Mouse (Mus musculus) testis, adult 2 months (tissue): ENCODE measurements around the gene Bmpr2. TPM values are rescaled to one million over a fixed set of nuclear protein-coding genes. Genes with fewer than 3 reads are reported as not detected.

Experiments
- H3K27ac ChIP-seq: fragments of 200-500 bp; 2 replicates; pipeline ENCODE4 v1.5.1; 2012; ENCODE audit warnings: low read depth, low read length; ENCODE audit not compliant: control insufficient read depth, insufficient read depth
- H3K27me3 ChIP-seq: fragments of 200-500 bp; 2 replicates; pipeline ENCODE4 v1.6.1; 2012; ENCODE audit warnings: mild to moderate bottlenecking, low read length, moderate library complexity; ENCODE audit not compliant: control insufficient read depth, insufficient read depth
- H3K36me3 ChIP-seq: fragments of 200-500 bp; 2 replicates; pipeline ENCODE4 v1.6.1; 2012; ENCODE audit warnings: mild to moderate bottlenecking, low read length; ENCODE audit not compliant: control insufficient read depth, insufficient read depth
- H3K4me1 ChIP-seq: fragments of 200-500 bp; 2 replicates; pipeline ENCODE4 v1.6.1; 2012; ENCODE audit warnings: low read length; ENCODE audit not compliant: control insufficient read depth, insufficient read depth
- H3K4me3 ChIP-seq: fragments of 200-500 bp; 2 replicates; pipeline ENCODE4 v1.5.1; 2012; ENCODE audit warnings: low read depth, mild to moderate bottlenecking, low read length, moderate library complexity, mixed read lengths; ENCODE audit not compliant: control insufficient read depth
- CTCF ChIP-seq: fragments of 200-500 bp; IDR thresholded peaks from 2 replicates; pipeline ENCODE4 v1.5.1; 2012; ENCODE audit warnings: low read depth, mild to moderate bottlenecking, inconsistent platforms, low read length, moderate library complexity; ENCODE audit not compliant: control insufficient read depth, insufficient read depth, insufficient replicate concordance
- POLR2A ChIP-seq: fragments of 200-500 bp; IDR thresholded peaks from 2 replicates; pipeline ENCODE4 v1.6.1; 2012; ENCODE audit warnings: low read depth, mild to moderate bottlenecking, inconsistent platforms, low read length, moderate library complexity; ENCODE audit not compliant: control insufficient read depth
- polyA plus RNA-seq: library from polyadenylated mRNA; depleted of rRNA; stranded (reverse); fragments of >200 nt; gene quantifications from 2 replicates; pipeline ENCODE4 v1.2.3, GENCODE M21; 2012; rRNA removed

Bmpr2 gene
- polyA plus RNA-seq, 1 experiment: 1.8 TPM

DNA sequence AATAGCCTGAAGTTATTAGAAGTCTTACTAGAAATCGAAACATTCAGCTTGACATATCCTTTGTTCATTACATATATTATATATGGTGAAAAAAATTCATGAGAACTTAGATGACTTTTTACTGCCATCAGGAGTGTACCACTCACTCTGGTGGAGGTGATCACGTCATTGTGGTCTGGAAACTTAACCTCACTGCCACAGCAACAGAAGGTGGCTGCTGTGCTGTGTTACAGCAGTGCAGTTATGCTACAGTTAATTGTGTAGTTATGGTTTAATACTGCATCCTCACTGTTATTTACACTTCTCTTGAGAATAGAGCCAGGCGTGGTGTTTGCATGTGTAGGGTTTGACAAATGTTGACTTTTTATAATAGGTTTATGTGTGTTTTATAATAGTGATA is 154.2 kb downstream of the Bmpr2 start:
- Histone ChIP-seq H3K27ac (no peak overlapping the region), H3K4me3 (no peak overlapping the region), H3K4me1 (peaks cover 6% of the 10 kb centered on the region), H3K27me3 (no peaks in the 10 kb centered on the region), H3K36me3 (no peaks in the 10 kb centered on the region)
- TF ChIP-seq CTCF (no peak), POLR2A (no peak)

- H3K4me3 ChIP-seq: no peak overlapping the region
- TF ChIP-seq POLR2A: no peak
- no peak for TF ChIP-seq CTCF
These were observed 154.9 kb downstream of the Bmpr2 start for GRCm38 (mm10) chr1:59918075-59918474.

GRCm38 (mm10) chr1:59923201-59923600 is 160.0 kb downstream of the Bmpr2 start:
- no peak overlapping the region for H3K27ac ChIP-seq
- H3K4me3 ChIP-seq: no peak overlapping the region
- no peaks in the 10 kb centered on the region for H3K27me3 ChIP-seq
- H3K4me1 ChIP-seq: no peaks in the 10 kb centered on the region
- TF ChIP-seq POLR2A (no peak), CTCF (no peak)
- no peaks in the 10 kb centered on the region for H3K36me3 ChIP-seq

More at GRCm38 (mm10) chr1:59918075-59918474, 154.9 kb downstream of the Bmpr2 start:
- Histone ChIP-seq H3K4me1 (peaks cover 5% of the 10 kb centered on the region), H3K27ac (no peak overlapping the region), H3K27me3 (no peaks in the 10 kb centered on the region), H3K36me3 (no peaks in the 10 kb centered on the region)

DNA sequence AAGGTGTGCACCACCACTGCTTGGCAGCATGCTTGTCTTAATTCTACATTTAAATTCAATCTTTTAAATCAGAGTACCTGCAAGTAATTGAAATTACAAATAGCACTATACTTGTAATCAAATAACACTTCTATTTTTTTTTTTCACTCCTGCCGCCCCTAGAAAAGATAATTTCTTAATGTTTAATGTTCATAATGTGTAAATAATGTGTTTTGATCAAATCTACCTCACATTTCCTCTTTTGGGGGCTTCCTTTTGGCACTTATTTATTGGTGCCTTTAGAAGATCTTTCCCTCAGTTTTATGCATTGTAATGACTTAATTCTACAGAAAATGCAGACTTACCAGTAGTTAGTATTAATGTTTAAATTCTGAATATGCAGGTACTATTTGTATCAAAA is 160.5 kb downstream of the Bmpr2 start:
- H3K27me3 ChIP-seq: no peaks in the 10 kb centered on the region

DNA sequence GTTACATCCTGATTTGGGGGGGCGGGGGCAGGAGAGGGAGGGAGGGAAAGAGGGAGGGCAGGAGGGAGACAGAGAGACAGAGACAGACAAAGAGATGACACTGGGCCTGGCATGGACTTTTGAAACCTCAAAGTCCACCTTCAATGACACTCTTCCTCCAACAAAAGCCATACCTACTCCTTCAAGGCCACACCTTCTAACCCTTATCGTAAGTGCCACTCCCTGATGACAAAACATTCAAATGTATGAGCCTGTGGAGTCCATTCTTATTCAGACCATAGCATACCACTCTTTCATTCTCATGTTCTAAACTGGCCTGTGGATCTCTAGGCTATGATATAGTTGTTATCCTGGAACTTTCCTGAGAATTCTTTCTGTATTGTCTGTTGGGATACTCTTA is 161.2 kb downstream of the Bmpr2 start:
- H3K4me1 ChIP-seq: no peaks in the 10 kb centered on the region
- no peak for TF ChIP-seq POLR2A
- TF ChIP-seq CTCF: no peak
- H3K4me3 ChIP-seq: no peak overlapping the region
- H3K27ac ChIP-seq: no peak overlapping the region
- no peaks in the 10 kb centered on the region for H3K36me3 ChIP-seq
- no peaks in the 10 kb centered on the region for H3K27me3 ChIP-seq

More for the DNA sequence above, 160.5 kb downstream of the Bmpr2 start:
- TF ChIP-seq POLR2A (no peak), CTCF (no peak)
- Histone ChIP-seq H3K27ac (no peak overlapping the region), H3K4me3 (no peak overlapping the region), H3K36me3 (no peaks in the 10 kb centered on the region), H3K4me1 (no peaks in the 10 kb centered on the region)

DNA sequence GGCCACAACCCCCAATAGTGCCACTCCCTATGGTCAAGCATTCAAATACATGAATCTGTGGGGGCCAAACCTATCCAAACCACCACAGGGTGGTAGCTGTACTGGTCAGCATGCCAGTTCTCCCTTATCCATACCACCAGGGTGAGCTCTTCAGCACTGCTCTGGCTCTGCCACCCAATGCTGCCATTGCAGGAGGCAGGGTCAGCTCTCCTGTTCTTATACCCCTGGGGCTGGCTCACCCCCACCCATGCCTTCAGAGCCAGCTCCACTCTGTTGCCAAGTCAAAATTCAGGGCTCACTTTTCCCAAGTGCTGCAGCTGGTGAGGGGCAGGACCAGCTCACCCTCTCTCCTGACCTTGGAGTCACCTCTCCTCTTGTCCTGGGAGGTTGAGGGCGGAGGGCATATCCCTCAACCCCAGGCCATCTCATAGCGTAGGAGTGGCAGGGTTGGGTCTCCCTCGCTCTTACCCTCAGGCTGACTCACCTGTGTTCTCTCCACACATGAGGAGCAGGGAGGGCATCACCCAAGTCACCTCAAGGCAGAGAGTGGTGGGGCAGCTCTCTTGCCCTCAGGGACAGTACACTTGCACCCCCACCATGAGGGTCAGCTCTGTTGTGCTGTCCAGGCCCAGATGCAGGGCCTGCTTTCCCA is 162.9 kb downstream of the Bmpr2 start:
- no peak overlapping the region for H3K4me3 ChIP-seq
- no peaks in the 10 kb centered on the region for H3K4me1 ChIP-seq
- H3K36me3 ChIP-seq: no peaks in the 10 kb centered on the region
- TF ChIP-seq CTCF (no peak), POLR2A (no peak)
- no peak overlapping the region for H3K27ac ChIP-seq
- H3K27me3 ChIP-seq: no peaks in the 10 kb centered on the region

DNA sequence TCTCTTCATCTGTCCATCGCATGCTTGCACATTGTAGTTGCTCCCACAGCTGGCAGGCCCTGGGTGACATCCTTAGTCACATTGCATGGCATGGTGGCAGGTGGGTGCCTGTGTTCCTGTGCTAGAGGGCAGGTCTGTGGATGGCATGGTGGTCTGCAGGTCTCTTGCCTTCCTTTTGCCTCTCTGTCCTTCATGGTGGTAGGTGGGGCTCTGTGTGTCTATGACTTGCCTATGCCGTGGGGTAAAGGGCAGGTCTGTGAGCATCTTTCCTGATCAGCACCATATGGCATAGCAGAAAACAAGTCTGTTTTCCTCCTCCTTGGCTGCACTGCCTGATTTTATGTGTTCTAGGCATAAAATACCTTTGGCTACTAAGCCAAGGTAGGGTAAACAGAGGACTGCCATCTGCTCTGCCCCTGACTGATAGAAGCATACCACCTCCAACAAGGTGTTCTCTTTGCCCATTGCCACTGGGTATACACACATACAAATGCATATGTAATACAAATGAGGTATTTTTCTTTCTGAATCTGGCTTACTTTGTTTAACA is 164.0 kb downstream of the Bmpr2 start:
- TF ChIP-seq CTCF (no peak), POLR2A (no peak)
- Histone ChIP-seq H3K27me3 (no peaks in the 10 kb centered on the region), H3K36me3 (no peaks in the 10 kb centered on the region), H3K27ac (no peak overlapping the region), H3K4me3 (no peak overlapping the region), H3K4me1 (no peaks in the 10 kb centered on the region)

Other genes starting within 250 kb of the Bmpr2 start
- gene Gm973, start 247.1 kb upstream of the Bmpr2 start, polyA plus RNA-seq: 72.5 and 83.9 TPM in 2 replicates
- gene Sumo1, start 92.6 kb upstream of the Bmpr2 start, polyA plus RNA-seq: 22.2 and 32.2 TPM in 2 replicates
- gene Nop58, start 78.4 kb upstream of the Bmpr2 start, polyA plus RNA-seq: 27.0 and 29.6 TPM in 2 replicates
- gene Fam117b, start 149.6 kb downstream of the Bmpr2 start, polyA plus RNA-seq: 15.4 and 15.7 TPM in 2 replicates